Mouse (Mus musculus): ENCODE results near the gene 1110059E24Rik. TPM values are rescaled to one million over a fixed set of nuclear protein-coding genes. Genes with fewer than 3 reads are reported as not detected.

1110059E24Rik gene
- total RNA-seq, 2 experiments from 2014 or later, result 20.8 TPM

DNA sequence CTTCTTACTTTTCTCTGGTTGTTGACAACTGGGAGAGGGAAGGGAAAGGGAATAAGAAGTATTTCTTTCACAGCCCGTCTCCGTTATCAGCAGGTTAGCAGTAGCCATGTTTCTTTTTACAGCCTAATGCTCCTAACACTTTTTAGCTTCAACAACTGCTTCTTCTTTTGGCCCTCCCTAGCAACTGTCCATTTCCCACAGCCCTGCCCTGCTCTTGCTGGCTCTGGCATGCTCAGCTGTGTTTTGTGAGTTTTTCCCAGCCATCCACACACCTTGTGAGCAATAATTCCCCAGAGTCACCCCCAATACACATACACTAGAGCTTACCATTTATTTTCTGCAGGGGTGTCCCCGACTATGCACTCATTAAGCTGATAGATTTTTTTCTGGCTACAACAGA is 75.3 kb downstream of the 1110059E24Rik start:
- no peak for DNase-seq (ENCODE audit: low spot score in 2 of 2)

- DNase-seq (ENCODE audit: low spot score in 2 of 2), result no peak
Measured at GRCm38 (mm10) chr19:21571986-21572385, 80.8 kb downstream of the 1110059E24Rik start.

DNA sequence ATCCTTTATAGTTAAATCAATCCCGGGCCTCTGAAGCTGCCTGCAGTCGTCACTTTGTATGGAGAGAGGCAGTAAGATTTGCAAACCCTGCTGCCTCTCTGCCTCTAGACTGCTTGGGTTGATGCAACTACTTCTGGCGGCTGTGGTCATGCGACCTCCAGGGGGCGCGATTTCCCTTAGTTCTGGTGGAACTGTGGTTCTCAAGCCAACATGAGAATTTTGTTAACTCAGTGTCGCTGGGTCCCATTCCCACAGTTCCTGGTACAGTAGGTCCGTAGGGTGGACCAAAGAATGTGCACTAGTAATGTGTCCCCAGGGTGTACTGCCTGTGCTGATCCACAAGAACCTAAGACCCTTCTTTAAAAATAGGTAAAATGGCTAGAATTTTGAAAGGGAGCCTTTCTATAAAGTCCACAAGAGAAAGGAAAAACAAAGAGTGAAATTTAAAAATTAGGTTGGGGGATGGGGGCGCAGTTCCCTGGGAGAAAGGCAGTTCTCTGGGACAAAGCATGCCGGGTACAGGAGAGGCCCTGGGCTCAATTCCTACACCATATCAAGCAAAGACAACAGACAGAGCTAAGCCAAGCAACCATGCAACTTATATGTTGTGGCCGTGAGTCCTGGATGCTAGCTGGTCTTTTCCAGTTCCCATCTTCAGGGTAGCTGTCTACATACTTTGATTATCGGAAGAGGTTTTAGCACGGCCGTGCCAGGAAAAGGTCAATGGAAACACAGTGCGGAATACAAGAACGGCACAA is 81.4 kb downstream of the 1110059E24Rik start:
- DNase-seq (ENCODE audit: low spot score in 2 of 2), result peak; percentile 87 to 94

- DNase-seq (ENCODE audit: low spot score in 2 of 2), result no peak
Measured at GRCm38 (mm10) chr19:21570778-21571177, 82.0 kb downstream of the 1110059E24Rik start.

DNA sequence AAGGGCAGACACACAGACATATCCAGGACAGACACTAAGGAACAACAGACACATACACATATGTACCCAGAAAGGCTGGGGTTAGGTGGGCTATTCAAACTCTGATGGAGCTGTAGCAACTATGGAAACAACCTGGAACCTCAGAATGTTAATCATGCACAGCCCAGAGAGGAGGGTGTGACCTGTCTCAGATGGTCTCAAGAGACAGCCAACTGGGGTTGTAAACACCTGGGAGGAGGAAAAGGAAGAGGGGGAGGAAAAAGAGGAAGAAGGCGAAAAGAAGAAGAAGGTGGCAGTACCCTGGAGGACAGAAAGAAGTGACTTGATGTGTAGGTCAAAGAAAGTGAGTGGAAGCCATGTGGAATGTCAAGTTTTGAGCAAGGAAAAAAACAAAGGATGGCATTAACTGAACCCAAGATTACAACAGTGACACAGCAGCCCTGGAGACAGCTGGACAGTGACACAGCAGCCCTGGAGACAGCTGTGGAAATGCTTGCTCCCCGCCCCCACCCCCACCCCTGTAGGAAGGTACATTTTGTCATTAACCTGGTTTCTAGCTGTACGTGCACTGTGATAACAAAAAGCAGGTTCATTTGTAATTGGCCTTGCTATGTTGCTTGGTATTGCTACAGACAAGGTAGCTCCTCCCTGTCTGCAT is 84.1 kb downstream of the 1110059E24Rik start:
- DNase-seq (ENCODE audit: low spot score in 2 of 2), result no peak

GRCm38 (mm10) chr19:21567933-21568332 is 84.8 kb downstream of the 1110059E24Rik start:
- DNase-seq (ENCODE audit: low spot score in 2 of 2), result no peak

DNA sequence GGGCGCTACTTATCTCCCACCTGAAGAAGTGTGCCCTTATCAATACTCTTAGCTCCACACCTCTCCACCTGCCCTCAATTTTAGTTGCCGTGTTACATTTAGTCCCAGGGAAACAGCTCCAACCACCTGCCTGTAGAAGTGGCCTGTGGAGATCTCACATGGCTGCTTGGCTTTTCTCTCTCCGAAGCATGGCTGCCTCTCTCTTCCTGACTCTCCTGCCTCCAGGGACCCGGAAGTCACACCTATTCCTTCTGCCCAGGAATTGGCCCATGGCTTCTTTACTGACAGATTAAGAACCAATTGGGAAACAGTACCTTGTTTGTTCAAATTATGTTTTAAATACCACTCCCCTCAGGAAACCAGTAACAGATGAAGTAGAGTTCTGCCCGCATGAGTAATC is 86.3 kb downstream of the 1110059E24Rik start:
- no peak for DNase-seq (ENCODE audit: low spot score in 2 of 2)

- DNase-seq (ENCODE audit: low spot score in 2 of 2), result no peak
Measured at GRCm38 (mm10) chr19:21564461-21564797, 88.3 kb downstream of the 1110059E24Rik start.

- DNase-seq (ENCODE audit: low spot score in 2 of 2), result peak; percentile 73 to 80
Measured at GRCm38 (mm10) chr19:21563789-21564460, 88.9 kb downstream of the 1110059E24Rik start.

DNA sequence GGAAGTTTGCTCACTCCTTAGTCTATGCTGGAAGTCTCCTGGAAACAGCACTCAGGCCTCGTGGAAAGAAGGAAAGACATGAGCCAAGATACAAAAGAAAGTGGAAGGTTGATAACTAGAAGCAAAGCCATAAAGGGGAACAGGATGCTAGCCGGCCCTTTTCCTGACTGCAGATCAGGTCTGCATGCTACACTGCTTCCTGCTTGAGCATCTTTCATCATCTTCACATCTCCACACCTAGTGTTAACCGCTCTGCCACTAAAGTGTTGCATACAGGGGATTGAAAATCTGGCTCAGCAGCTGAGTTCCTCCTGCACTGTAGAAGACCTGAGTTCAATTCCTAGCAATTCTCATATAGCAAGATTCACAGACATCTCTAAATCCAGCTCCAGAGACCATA is 89.8 kb downstream of the 1110059E24Rik start:
- no peak for DNase-seq (ENCODE audit: low spot score in 2 of 2)

- DNase-seq (ENCODE audit: low spot score in 2 of 2), result no peak
Measured at GRCm38 (mm10) chr19:21552801-21553200, 100.0 kb downstream of the 1110059E24Rik start.

GRCm38 (mm10) chr19:21551921-21552536 is 100.7 kb downstream of the 1110059E24Rik start:
- no peak for DNase-seq (ENCODE audit: low spot score in 2 of 2)

- DNase-seq (ENCODE audit: low spot score in 2 of 2), result no peak
Measured at GRCm38 (mm10) chr19:21549713-21550112, 103.1 kb downstream of the 1110059E24Rik start.

DNA sequence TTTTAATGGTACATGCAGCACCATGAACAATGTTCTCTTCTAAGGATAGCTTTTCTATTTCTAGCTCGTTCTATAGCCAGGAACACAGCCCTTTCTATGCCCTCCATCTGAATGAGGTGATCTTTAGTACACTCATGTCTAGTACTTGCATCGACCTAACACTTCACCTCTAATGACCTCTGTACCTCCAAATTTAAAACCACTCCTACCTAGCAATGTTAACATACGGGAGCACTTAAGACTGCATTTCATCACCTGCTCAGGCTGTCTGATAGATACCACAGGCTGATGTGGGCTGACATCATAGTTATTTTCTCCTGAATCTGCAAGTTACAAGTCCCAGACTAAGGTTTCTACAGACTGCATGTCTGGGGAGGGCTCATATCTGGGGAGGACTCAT is 103.8 kb downstream of the 1110059E24Rik start:
- no peak for DNase-seq (ENCODE audit: low spot score in 2 of 2)

GRCm38 (mm10) chr19:21537125-21537524 is 115.7 kb downstream of the 1110059E24Rik start:
- no peak for DNase-seq (ENCODE audit: low spot score in 2 of 2)

Other genes with a start within 250 kb of the 1110059E24Rik start
- gene Gda, start 179.5 kb downstream of the 1110059E24Rik start, total RNA-seq (2021), result 10 to 100 TPM; 11.0 to 13.1 TPM
- 10 to 100 TPM; 31.8 to 42.6 TPM for gene Abhd17b, start 209 bp upstream of the 1110059E24Rik start, total RNA-seq (2021)
- gene Cemip2, start 125.4 kb upstream of the 1110059E24Rik start, total RNA-seq (2021), result 10 to 100 TPM; 12.7 to 15.6 TPM